Mouse (Mus musculus): ENCODE measurements around the gene Camk2d.

GRCm38 (mm10) chr3:126668692-126669091 is 72.6 kb downstream of the Camk2d start:
- TF ChIP-seq UBTF (IDR thresholded peaks at IDR 0.05; ENCODE audit: borderline replicate concordance, insufficient read depth, low read depth, low read length) (no peak), POLR2AphosphoS5 (IDR thresholded peaks at IDR 0.05; ENCODE audit: borderline replicate concordance, low read depth, low read length) (no peak), POLR2A (IDR thresholded peaks at IDR 0.05; ENCODE audit: control insufficient read depth in 1 of 2, insufficient read depth in 1 of 2, low read depth in 1 of 2, low read length in 2 of 2, poor library complexity in 1 of 2) (no peak), MAX (IDR thresholded peaks at IDR 0.05; ENCODE audit: low read length) (no peak), MXI1 (IDR thresholded peaks at IDR 0.05; ENCODE audit: low read depth, low read length) (no peak), CTCF (IDR thresholded peaks at IDR 0.05 in 2 of 3, conservative IDR thresholded peaks at IDR 0.05 in 1 of 3; ENCODE audit: control insufficient read depth in 1 of 3, insufficient read depth in 1 of 3, low read depth in 2 of 3, low read length in 3 of 3, poor library complexity in 1 of 3, severe bottlenecking in 1 of 3) (no peak), GATA1 (IDR thresholded peaks at IDR 0.05; ENCODE audit: low read depth, low read length) (no peak), ELF1 (IDR thresholded peaks at IDR 0.05; ENCODE audit: low read depth, low read length) (no peak), NELFE (IDR thresholded peaks at IDR 0.05; ENCODE audit: low read depth, low read length) (no peak), TBP (IDR thresholded peaks at IDR 0.05; ENCODE audit: low read depth, low read length) (no peak), JUND (IDR thresholded peaks at IDR 0.05; ENCODE audit: low read depth, low read length) (no peak)

Data from MEL (cell line).